Mouse (Mus musculus): ENCODE results near the gene Adgrl3.

The Adgrl3 gene

GRCm38 (mm10) chr5:81227256-81227655 lies 207.3 kb downstream of the Adgrl3 start:
- no peak for DNase-seq (ENCODE audit: low read depth, low spot score)

GRCm38 (mm10) chr5:81248724-81249123 lies 228.8 kb downstream of the Adgrl3 start:
- no peak for DNase-seq (ENCODE audit: low read depth, low spot score)

- DNase-seq (ENCODE audit: low read depth, low spot score) = no peak
These were observed 236.2 kb downstream of the Adgrl3 start for GRCm38 (mm10) chr5:81256091-81256490.

- DNase-seq (ENCODE audit: low read depth, low spot score) = no peak
These were observed 249.8 kb downstream of the Adgrl3 start for GRCm38 (mm10) chr5:81269689-81270088.

- no peak for DNase-seq (ENCODE audit: low read depth, low spot score)
These were observed 255.6 kb downstream of the Adgrl3 start for GRCm38 (mm10) chr5:81275346-81276047.

- no peak for DNase-seq (ENCODE audit: low read depth, low spot score)
These were observed 259.3 kb downstream of the Adgrl3 start for GRCm38 (mm10) chr5:81279246-81279645.

- DNase-seq (ENCODE audit: low read depth, low spot score) = no peak
These were observed 265.7 kb downstream of the Adgrl3 start for GRCm38 (mm10) chr5:81285643-81286042.

GRCm38 (mm10) chr5:81301874-81302273 lies 281.9 kb downstream of the Adgrl3 start:
- no peak for DNase-seq (ENCODE audit: low read depth, low spot score)

- no peak for DNase-seq (ENCODE audit: low read depth, low spot score)
These were observed 297.6 kb downstream of the Adgrl3 start for GRCm38 (mm10) chr5:81317406-81318112.

- DNase-seq (ENCODE audit: low read depth, low spot score) = no peak
These were observed 301.5 kb downstream of the Adgrl3 start for GRCm38 (mm10) chr5:81321276-81321934.

GRCm38 (mm10) chr5:81322064-81322463 lies 302.1 kb downstream of the Adgrl3 start:
- no peak for DNase-seq (ENCODE audit: low read depth, low spot score)

- no peak for DNase-seq (ENCODE audit: low read depth, low spot score)
These were observed 307.0 kb downstream of the Adgrl3 start for GRCm38 (mm10) chr5:81326916-81327315.

- no peak for DNase-seq (ENCODE audit: low read depth, low spot score)
These were observed 307.5 kb downstream of the Adgrl3 start for GRCm38 (mm10) chr5:81327392-81327791.

- peak; percentile 41 for DNase-seq (ENCODE audit: low read depth, low spot score)
These were observed 309.6 kb downstream of the Adgrl3 start for GRCm38 (mm10) chr5:81329571-81329971.

- DNase-seq (ENCODE audit: low read depth, low spot score) = no peak
These were observed 324.4 kb downstream of the Adgrl3 start for GRCm38 (mm10) chr5:81344330-81344729.

- no peak for DNase-seq (ENCODE audit: low read depth, low spot score)
These were observed 325.1 kb downstream of the Adgrl3 start for GRCm38 (mm10) chr5:81345096-81345435.

GRCm38 (mm10) chr5:81345436-81346131 lies 325.6 kb downstream of the Adgrl3 start:
- no peak for DNase-seq (ENCODE audit: low read depth, low spot score)

GRCm38 (mm10) chr5:81347571-81347970 lies 327.6 kb downstream of the Adgrl3 start:
- DNase-seq (ENCODE audit: low read depth, low spot score) = no peak

GRCm38 (mm10) chr5:81359560-81359959 lies 339.6 kb downstream of the Adgrl3 start:
- peak; percentile 59 for DNase-seq (ENCODE audit: low read depth, low spot score)

GRCm38 (mm10) chr5:81364198-81364643 lies 344.3 kb downstream of the Adgrl3 start:
- no peak for DNase-seq (ENCODE audit: low read depth, low spot score)

- DNase-seq (ENCODE audit: low read depth, low spot score) = no peak
These were observed 345.3 kb downstream of the Adgrl3 start for GRCm38 (mm10) chr5:81365250-81365649.

Data from ES-CJ7 (cell line).